Mouse (Mus musculus): ENCODE measurements at regions not wholly inside any gene's neighbourhood (a gene's known extent, or its start where the extent isn't known, plus 50 kb on each side); places are given as distances from the start of the nearest gene placed in this dataset.

- H3K9ac ChIP-seq (ENCODE audit: low read length): no peak overlapping the region
- 30% methylated on average over 5 of the region's 5 CpGs for WGBS
- no peak overlapping the region for H3K27ac ChIP-seq (ENCODE audit: low read length)
- H3K4me3 ChIP-seq (ENCODE audit: low read length): no peak overlapping the region
- H3K9me3 ChIP-seq (replicated peaks; ENCODE audit: control insufficient read depth, low read length): no peaks in the 10 kb centered on the region
- no peak overlapping the region for H3K4me2 ChIP-seq (ENCODE audit: low read depth, low read length)
- no peaks in the 10 kb centered on the region for H3K36me3 ChIP-seq (ENCODE audit: control insufficient read depth, insufficient read depth)
- no peaks in the 10 kb centered on the region for H3K27me3 ChIP-seq (ENCODE audit: control insufficient read depth, insufficient read depth, low read length)
- no peak for ATAC-seq (replicated peaks; ENCODE audit: extremely low read depth, insufficient read depth, low FRiP score)
- H3K4me1 ChIP-seq (ENCODE audit: control insufficient read depth, insufficient read depth, low read length): no peaks in the 10 kb centered on the region
These were observed 93.9 kb upstream of the Far2 start for GRCm38 (mm10) chr6:147953058-147953679.

GRCm38 (mm10) chr6:147953753-147954152 is 93.3 kb upstream of the Far2 start:
- H3K9ac ChIP-seq (ENCODE audit: low read length): no peak overlapping the region
- no peak overlapping the region for H3K27ac ChIP-seq (ENCODE audit: low read length)
- H3K4me2 ChIP-seq (ENCODE audit: low read depth, low read length): no peak overlapping the region
- no peaks in the 10 kb centered on the region for H3K27me3 ChIP-seq (ENCODE audit: control insufficient read depth, insufficient read depth, low read length)
- H3K36me3 ChIP-seq (ENCODE audit: control insufficient read depth, insufficient read depth): no peaks in the 10 kb centered on the region
- no peak for ATAC-seq (replicated peaks; ENCODE audit: extremely low read depth, insufficient read depth, low FRiP score)
- no peaks in the 10 kb centered on the region for H3K9me3 ChIP-seq (replicated peaks; ENCODE audit: control insufficient read depth, low read length)
- no peak overlapping the region for H3K4me3 ChIP-seq (ENCODE audit: low read length)
- WGBS: 74% methylated on average over 7 of the region's 7 CpGs
- no peaks in the 10 kb centered on the region for H3K4me1 ChIP-seq (ENCODE audit: control insufficient read depth, insufficient read depth, low read length)

GRCm38 (mm10) chr6:147954253-147954652 is 92.8 kb upstream of the Far2 start:
- no peaks in the 10 kb centered on the region for H3K4me1 ChIP-seq (ENCODE audit: control insufficient read depth, insufficient read depth, low read length)
- H3K9ac ChIP-seq (ENCODE audit: low read length): no peak overlapping the region
- WGBS: 75% methylated on average over 1 of the region's 1 CpGs
- H3K4me2 ChIP-seq (ENCODE audit: low read depth, low read length): no peak overlapping the region
- H3K27ac ChIP-seq (ENCODE audit: low read length): no peak overlapping the region
- H3K27me3 ChIP-seq (ENCODE audit: control insufficient read depth, insufficient read depth, low read length): no peaks in the 10 kb centered on the region
- ATAC-seq (replicated peaks; ENCODE audit: extremely low read depth, insufficient read depth, low FRiP score): no peak
- no peak overlapping the region for H3K4me3 ChIP-seq (ENCODE audit: low read length)
- no peaks in the 10 kb centered on the region for H3K9me3 ChIP-seq (replicated peaks; ENCODE audit: control insufficient read depth, low read length)
- no peaks in the 10 kb centered on the region for H3K36me3 ChIP-seq (ENCODE audit: control insufficient read depth, insufficient read depth)

GRCm38 (mm10) chr6:147954967-147955830 is 91.9 kb upstream of the Far2 start:
- Histone ChIP-seq H3K9ac (ENCODE audit: low read length) (no peak overlapping the region), H3K36me3 (ENCODE audit: control insufficient read depth, insufficient read depth) (no peaks in the 10 kb centered on the region), H3K4me2 (ENCODE audit: low read depth, low read length) (no peak overlapping the region), H3K27me3 (ENCODE audit: control insufficient read depth, insufficient read depth, low read length) (no peaks in the 10 kb centered on the region), H3K4me3 (ENCODE audit: low read length) (no peak overlapping the region), H3K9me3 (replicated peaks; ENCODE audit: control insufficient read depth, low read length) (no peaks in the 10 kb centered on the region), H3K4me1 (ENCODE audit: control insufficient read depth, insufficient read depth, low read length) (no peaks in the 10 kb centered on the region), H3K27ac (ENCODE audit: low read length) (no peak overlapping the region)
- no peak for ATAC-seq (replicated peaks; ENCODE audit: extremely low read depth, insufficient read depth, low FRiP score)
- WGBS: 55% methylated on average over 7 of the region's 7 CpGs

GRCm38 (mm10) chr6:147964739-147965138 is 82.3 kb upstream of the Far2 start:
- H3K27ac ChIP-seq (ENCODE audit: low read length): no peak overlapping the region
- no peak overlapping the region for H3K9ac ChIP-seq (ENCODE audit: low read length)
- H3K36me3 ChIP-seq (ENCODE audit: control insufficient read depth, insufficient read depth): no peaks in the 10 kb centered on the region
- H3K4me1 ChIP-seq (ENCODE audit: control insufficient read depth, insufficient read depth, low read length): no peaks in the 10 kb centered on the region
- ATAC-seq (replicated peaks; ENCODE audit: extremely low read depth, insufficient read depth, low FRiP score): no peak
- H3K27me3 ChIP-seq (ENCODE audit: control insufficient read depth, insufficient read depth, low read length): no peaks in the 10 kb centered on the region
- H3K4me2 ChIP-seq (ENCODE audit: low read depth, low read length): no peak overlapping the region
- no peak overlapping the region for H3K4me3 ChIP-seq (ENCODE audit: low read length)
- 71% methylated on average over 4 of the region's 4 CpGs for WGBS
- H3K9me3 ChIP-seq (replicated peaks; ENCODE audit: control insufficient read depth, low read length): no peaks in the 10 kb centered on the region

GRCm38 (mm10) chr6:147970162-147970608 is 76.9 kb upstream of the Far2 start:
- Histone ChIP-seq H3K9ac (ENCODE audit: low read length) (no peak overlapping the region), H3K36me3 (ENCODE audit: control insufficient read depth, insufficient read depth) (no peaks in the 10 kb centered on the region), H3K27ac (ENCODE audit: low read length) (no peak overlapping the region), H3K27me3 (ENCODE audit: control insufficient read depth, insufficient read depth, low read length) (no peaks in the 10 kb centered on the region), H3K4me3 (ENCODE audit: low read length) (no peak overlapping the region), H3K4me2 (ENCODE audit: low read depth, low read length) (no peak overlapping the region), H3K9me3 (replicated peaks; ENCODE audit: control insufficient read depth, low read length) (no peaks in the 10 kb centered on the region), H3K4me1 (ENCODE audit: control insufficient read depth, insufficient read depth, low read length) (no peaks in the 10 kb centered on the region)
- ATAC-seq (replicated peaks; ENCODE audit: extremely low read depth, insufficient read depth, low FRiP score): no peak
- 82% methylated on average over 2 of the region's 2 CpGs for WGBS

GRCm38 (mm10) chr6:147972552-147972951 is 74.5 kb upstream of the Far2 start:
- H3K27me3 ChIP-seq (ENCODE audit: control insufficient read depth, insufficient read depth, low read length): no peaks in the 10 kb centered on the region
- H3K9me3 ChIP-seq (replicated peaks; ENCODE audit: control insufficient read depth, low read length): no peaks in the 10 kb centered on the region
- H3K36me3 ChIP-seq (ENCODE audit: control insufficient read depth, insufficient read depth): no peaks in the 10 kb centered on the region
- 30% methylated on average over 1 of the region's 1 CpGs for WGBS
- H3K9ac ChIP-seq (ENCODE audit: low read length): no peak overlapping the region
- H3K4me3 ChIP-seq (ENCODE audit: low read length): no peak overlapping the region
- H3K4me2 ChIP-seq (ENCODE audit: low read depth, low read length): no peak overlapping the region
- ATAC-seq (replicated peaks; ENCODE audit: extremely low read depth, insufficient read depth, low FRiP score): no peak
- H3K27ac ChIP-seq (ENCODE audit: low read length): no peak overlapping the region
- H3K4me1 ChIP-seq (ENCODE audit: control insufficient read depth, insufficient read depth, low read length): no peaks in the 10 kb centered on the region

GRCm38 (mm10) chr6:147973059-147973458 is 74.0 kb upstream of the Far2 start:
- Histone ChIP-seq H3K9me3 (replicated peaks; ENCODE audit: control insufficient read depth, low read length) (no peaks in the 10 kb centered on the region), H3K4me1 (ENCODE audit: control insufficient read depth, insufficient read depth, low read length) (no peaks in the 10 kb centered on the region), H3K36me3 (ENCODE audit: control insufficient read depth, insufficient read depth) (no peaks in the 10 kb centered on the region), H3K27ac (ENCODE audit: low read length) (no peak overlapping the region), H3K4me2 (ENCODE audit: low read depth, low read length) (no peak overlapping the region), H3K27me3 (ENCODE audit: control insufficient read depth, insufficient read depth, low read length) (no peaks in the 10 kb centered on the region), H3K4me3 (ENCODE audit: low read length) (no peak overlapping the region), H3K9ac (ENCODE audit: low read length) (no peak overlapping the region)
- 68% methylated on average over 2 of the region's 2 CpGs for WGBS
- no peak for ATAC-seq (replicated peaks; ENCODE audit: extremely low read depth, insufficient read depth, low FRiP score)

- Histone ChIP-seq H3K36me3 (ENCODE audit: control insufficient read depth, insufficient read depth) (no peaks in the 10 kb centered on the region), H3K9me3 (replicated peaks; ENCODE audit: control insufficient read depth, low read length) (no peaks in the 10 kb centered on the region), H3K27me3 (ENCODE audit: control insufficient read depth, insufficient read depth, low read length) (no peaks in the 10 kb centered on the region), H3K4me2 (ENCODE audit: low read depth, low read length) (no peak overlapping the region), H3K27ac (ENCODE audit: low read length) (no peak overlapping the region), H3K4me1 (ENCODE audit: control insufficient read depth, insufficient read depth, low read length) (no peaks in the 10 kb centered on the region), H3K9ac (ENCODE audit: low read length) (no peak overlapping the region), H3K4me3 (ENCODE audit: low read length) (no peak overlapping the region)
- WGBS: 72% methylated on average over 1 of the region's 1 CpGs
- ATAC-seq (replicated peaks; ENCODE audit: extremely low read depth, insufficient read depth, low FRiP score): no peak
These were observed 71.1 kb upstream of the Far2 start for GRCm38 (mm10) chr6:147975917-147976316.

Data from heart, embryonic 16.5 days (tissue).